Mouse (Mus musculus) bone marrow macrophage, adult 2 months (primary cell): ENCODE measurements around the gene Zfp663.

Source experiments
- CTCF ChIP-seq: IDR thresholded peaks from 2 replicates; pipeline ENCODE4 v1.5.1; 2012; ENCODE audit warnings: low read depth, mild to moderate bottlenecking, low read length, moderate library complexity
- POLR2A ChIP-seq: IDR thresholded peaks from 2 replicates; pipeline ENCODE4 v1.6.1; 2012; ENCODE audit warnings: mild to moderate bottlenecking, low read depth, low read length, borderline replicate concordance

DNA sequence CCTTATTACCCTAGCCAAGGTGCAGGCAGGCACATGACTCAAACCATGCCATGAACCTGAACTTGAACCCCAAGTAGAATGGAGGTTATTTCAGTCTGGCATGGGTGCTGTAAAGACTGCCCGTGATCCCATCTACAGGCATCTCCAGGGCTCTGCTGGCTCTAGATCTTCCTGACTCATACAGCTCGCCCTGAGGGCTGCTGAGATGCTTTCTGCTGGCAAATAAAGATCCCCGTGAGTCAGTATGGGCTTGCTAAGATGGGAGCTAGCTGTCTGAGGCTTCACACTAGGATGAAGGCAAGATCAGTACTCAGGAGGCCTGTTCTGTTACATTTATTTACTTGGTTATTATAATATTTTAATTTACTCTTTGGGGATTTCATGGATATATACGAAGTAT lies 23.6 kb upstream of the Zfp663 start:
- TF ChIP-seq CTCF (no peak), POLR2A (no peak)
